Mouse (Mus musculus) thymus, adult 2 months (tissue): Measurements from ENCODE around the gene Ppp1r3g.

Source experiments
- CTCF ChIP-seq: fragments of 200-500 bp; IDR thresholded peaks from 2 replicates; pipeline ENCODE4 v1.5.1; 2012; ENCODE audit warnings: mild to moderate bottlenecking, control low read depth, low read length, moderate library complexity, borderline replicate concordance; ENCODE audit not compliant: control insufficient read depth, poor library complexity, insufficient read depth; ENCODE audit errors: extremely low read depth
- POLR2A ChIP-seq: fragments of 200-500 bp; IDR thresholded peaks from 2 replicates; pipeline ENCODE4 v1.6.1; 2012; ENCODE audit warnings: mild to moderate bottlenecking, low read length, control low read depth, moderate library complexity; ENCODE audit not compliant: control insufficient read depth, poor library complexity, insufficient read depth; ENCODE audit errors: extremely low read depth

GRCm38 (mm10) chr13:35989329-35989728 lies 30.7 kb downstream of the Ppp1r3g start:
- TF ChIP-seq CTCF: no peak
- no peak for TF ChIP-seq POLR2A
